Mouse (Mus musculus) liver, embryonic 11.5 days (tissue): ENCODE measurements around the gene Prr12. TPM values are rescaled to one million over a fixed set of nuclear protein-coding genes. Genes with fewer than 3 reads are reported as not detected.
A peak's percentile ranks its signal among the peaks of the same experiment; 100 is the strongest.

ENCODE experiments used
- ATAC-seq: fragments of 200-750 bp; cut with Nextera tagmentation; replicated peaks from 2 replicates; pipeline ENCODE4 v1.8.0; 2017; ENCODE audit warnings: moderate number of reproducible peaks, mild to moderate bottlenecking, moderate TSS enrichment, moderate library complexity; ENCODE audit not compliant: low FRiP score
- DNase-seq: peaks from one replicate; pipeline ENCODE4 v3.0.0-alpha.2; 2017; ENCODE audit warnings: low spot score
- H3K27ac ChIP-seq: fragments of 300-500 bp; sonication (generic); 2 replicates; pipeline ENCODE4 v1.5.1; 2014; ENCODE audit warnings: mild to moderate bottlenecking, low read depth, low read length, control low read depth
- H3K27me3 ChIP-seq: fragments of 300-500 bp; sonication (generic); replicated peaks from 2 replicates; pipeline ENCODE4 v1.6.1; 2014; ENCODE audit warnings: low read length, mixed read lengths; ENCODE audit not compliant: control insufficient read depth, insufficient read depth
- H3K36me3 ChIP-seq: fragments of 300-500 bp; sonication (generic); 2 replicates; pipeline ENCODE4 v1.6.1; 2014; ENCODE audit warnings: mild to moderate bottlenecking, low read length, moderate library complexity, mixed read lengths; ENCODE audit not compliant: control insufficient read depth, insufficient read depth
- H3K4me1 ChIP-seq: fragments of 300-500 bp; sonication (generic); replicated peaks from 2 replicates; pipeline ENCODE4 v1.6.1; 2014; ENCODE audit warnings: low read length, mixed read lengths; ENCODE audit not compliant: control insufficient read depth, insufficient read depth
- H3K4me2 ChIP-seq: fragments of 300-500 bp; sonication (generic); 2 replicates; pipeline ENCODE4 v1.6.1; 2014; ENCODE audit warnings: mild to moderate bottlenecking, control low read depth, moderate library complexity
- H3K4me3 ChIP-seq: fragments of 300-500 bp; sonication (generic); 2 replicates; pipeline ENCODE4 v1.5.1; 2014; ENCODE audit warnings: low read depth, low read length, control low read depth
- H3K9ac ChIP-seq: fragments of 300-500 bp; sonication (generic); 2 replicates; pipeline ENCODE4 v1.6.1; 2014; ENCODE audit warnings: low read depth, low read length, control low read depth
- H3K9me3 ChIP-seq: fragments of 300-500 bp; sonication (generic); 2 replicates; pipeline ENCODE4 v1.6.1; 2016; ENCODE audit warnings: low read length, inconsistent platforms, mixed read lengths; ENCODE audit not compliant: control insufficient read depth
- WGBS: fragments of 180-500 bp; shearing (Covaris S2); extraction: QIAGEN DNeasy Blood & Tissue Kit; methylation state at CpG from one replicate; pipeline ENCODE4 v1.1.7; 2014; 5-methylcytosine and 5-hydroxymethylcytosine counted together
- polyA plus RNA-seq: library from polyadenylated mRNA; unstranded; fragments of >200 nt; fragmentation: Nextera tagmentation; extraction: Ambion mirVana; gene quantifications from 2 replicates; pipeline ENCODE4 v1.2.1, GENCODE M21; 2014

The Prr12 gene
- polyA plus RNA-seq, 1 experiment from 2014 or later, result 8.7 TPM

DNA sequence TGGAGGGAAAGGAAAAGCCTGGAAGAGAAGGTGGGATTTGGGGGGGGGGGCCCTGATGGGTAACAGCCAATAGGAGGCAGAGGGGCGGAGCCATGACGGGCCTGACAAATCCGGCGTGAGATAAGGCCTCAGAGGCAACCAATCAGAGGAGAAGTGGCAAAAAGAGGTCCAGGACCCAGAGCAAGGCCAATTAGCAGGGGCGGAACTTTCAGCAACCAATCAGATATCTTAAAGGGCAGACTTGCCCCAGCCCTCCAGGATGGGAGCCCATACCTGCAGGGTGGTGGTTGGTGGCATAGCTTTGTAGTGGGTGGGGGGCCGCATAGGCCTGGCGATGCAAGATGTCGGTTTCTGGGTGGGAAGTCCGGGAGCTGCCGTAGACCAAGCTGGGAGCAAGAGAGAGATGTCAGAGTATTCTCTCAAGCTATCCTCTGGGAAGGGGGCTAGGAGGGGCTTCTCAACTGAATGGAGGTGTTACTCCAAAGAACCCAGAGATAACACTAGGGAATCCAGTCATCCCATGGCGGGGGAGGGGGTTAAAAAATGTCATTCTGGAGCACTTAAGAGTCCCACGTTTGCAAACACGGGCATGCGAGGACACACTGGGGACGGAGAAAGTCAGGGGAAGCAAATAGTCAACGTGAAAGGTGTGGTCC is 1.6 kb downstream of the Prr12 start:
- Histone ChIP-seq H3K36me3 (peaks cover 42% of the 10 kb centered on the region), H3K9me3 (no peaks in the 10 kb centered on the region), H3K27me3 (no peaks in the 10 kb centered on the region), H3K9ac (peak overlapping the region; percentile 91; the same call in 1 of the 2 replicates), H3K27ac (peak overlapping the region; percentile 99; the same call in 1 of the 2 replicates), H3K4me3 (peak overlapping the region; percentile 72), H3K4me2 (peak overlapping the region; percentile 100), H3K4me1 (peaks cover 15% of the 10 kb centered on the region)
- DNase-seq (peak; percentile 62), ATAC-seq (peak; percentile 21)
- WGBS, result 12% methylated on average over 16 of the region's 16 CpGs

DNA sequence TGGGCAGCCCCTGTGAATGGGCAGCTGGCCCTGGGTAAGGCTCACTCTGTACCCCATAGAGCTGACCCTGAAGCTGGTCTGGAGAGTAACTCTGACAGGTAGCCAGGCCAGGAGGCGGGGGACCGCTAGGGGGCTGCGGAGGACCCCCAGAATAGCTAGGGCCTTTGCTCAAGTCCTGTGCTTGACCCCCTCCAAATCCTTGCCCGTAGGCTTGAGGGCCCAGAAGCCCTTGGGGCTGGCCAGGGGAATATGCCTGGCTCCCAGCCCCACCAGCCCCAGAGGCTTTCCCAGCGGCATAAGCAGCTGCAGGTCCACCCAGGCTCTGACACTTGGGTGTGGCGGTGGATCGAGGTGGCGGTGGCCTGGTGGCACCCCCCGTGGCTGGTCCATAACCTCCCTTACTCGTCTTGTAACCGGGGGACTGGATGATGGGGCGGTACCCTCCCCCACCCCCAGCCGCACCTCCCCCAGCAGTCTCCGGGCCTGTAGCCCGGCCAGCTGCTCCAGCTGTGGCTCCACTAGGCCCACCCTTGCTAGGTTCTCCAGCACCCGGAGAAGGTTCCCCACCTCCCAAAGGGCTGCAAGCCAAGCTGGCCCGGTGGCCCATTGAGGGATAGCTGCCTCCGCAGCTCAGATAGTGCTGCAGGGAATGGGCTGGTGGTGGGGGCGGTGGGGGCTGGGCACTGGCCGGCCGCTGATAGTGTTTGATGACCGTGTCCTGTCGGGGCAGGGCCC is 3.6 kb downstream of the Prr12 start:
- Histone ChIP-seq H3K9ac (no peak overlapping the region), H3K9me3 (no peaks in the 10 kb centered on the region), H3K4me3 (no peak overlapping the region), H3K4me1 (peaks cover 15% of the 10 kb centered on the region), H3K36me3 (peaks cover 59% of the 10 kb centered on the region), H3K27me3 (no peaks in the 10 kb centered on the region), H3K27ac (no peak overlapping the region), H3K4me2 (no peak overlapping the region)
- no peak for DNase-seq
- WGBS, result 94% methylated on average over 23 of the region's 23 CpGs
- no peak for ATAC-seq

DNA sequence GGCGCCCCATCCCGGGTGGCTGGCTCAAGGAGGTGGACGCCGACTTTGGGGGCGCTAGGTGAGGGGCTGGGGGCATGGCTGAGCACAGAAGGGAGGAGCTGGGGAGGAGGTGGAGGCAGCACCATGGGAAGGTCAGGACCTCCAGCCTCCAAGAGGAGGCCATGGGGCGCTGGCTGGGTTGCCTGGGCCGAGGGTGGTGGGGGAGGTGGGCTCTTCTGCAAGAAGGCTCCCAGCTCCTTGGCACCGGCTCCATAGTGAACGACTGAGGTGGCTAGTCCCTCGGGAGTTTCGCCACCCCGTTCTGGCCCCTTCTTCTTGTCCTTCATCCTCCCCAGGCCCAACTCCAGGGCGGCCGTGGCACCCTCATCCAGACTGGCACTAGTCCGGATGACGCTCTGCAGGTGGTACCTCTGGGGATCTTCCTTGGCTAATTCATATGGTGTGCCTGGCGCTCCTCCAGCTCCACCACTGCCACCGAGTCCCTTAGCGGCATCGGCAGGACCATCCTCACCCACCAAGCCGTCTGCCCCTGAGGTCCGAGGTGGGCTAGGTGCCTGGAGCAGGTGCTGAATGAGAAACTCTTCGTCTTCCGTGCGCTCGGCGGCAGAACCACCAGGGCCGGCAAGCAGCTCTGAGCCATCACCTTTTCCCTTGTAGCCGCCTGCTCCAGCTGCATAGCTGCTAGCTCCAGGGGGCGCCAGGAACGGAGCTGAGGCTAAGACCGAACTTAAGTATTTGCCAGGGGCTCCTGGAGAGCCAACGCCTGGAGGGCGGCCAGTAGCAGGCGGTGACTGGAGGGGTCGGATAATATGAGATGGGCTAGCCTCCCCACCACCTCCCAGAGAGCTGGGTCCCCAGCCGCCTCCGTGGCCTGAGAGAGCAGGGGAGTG is 4.4 kb downstream of the Prr12 start:
- Histone ChIP-seq H3K27ac (no peak overlapping the region), H3K9ac (no peak overlapping the region), H3K36me3 (peaks cover 67% of the 10 kb centered on the region), H3K4me3 (no peak overlapping the region), H3K4me2 (no peak overlapping the region), H3K9me3 (no peaks in the 10 kb centered on the region), H3K27me3 (no peaks in the 10 kb centered on the region), H3K4me1 (peaks cover 12% of the 10 kb centered on the region)
- no peak for ATAC-seq
- no peak for DNase-seq
- WGBS, result 93% methylated on average over 38 of the region's 38 CpGs

DNA sequence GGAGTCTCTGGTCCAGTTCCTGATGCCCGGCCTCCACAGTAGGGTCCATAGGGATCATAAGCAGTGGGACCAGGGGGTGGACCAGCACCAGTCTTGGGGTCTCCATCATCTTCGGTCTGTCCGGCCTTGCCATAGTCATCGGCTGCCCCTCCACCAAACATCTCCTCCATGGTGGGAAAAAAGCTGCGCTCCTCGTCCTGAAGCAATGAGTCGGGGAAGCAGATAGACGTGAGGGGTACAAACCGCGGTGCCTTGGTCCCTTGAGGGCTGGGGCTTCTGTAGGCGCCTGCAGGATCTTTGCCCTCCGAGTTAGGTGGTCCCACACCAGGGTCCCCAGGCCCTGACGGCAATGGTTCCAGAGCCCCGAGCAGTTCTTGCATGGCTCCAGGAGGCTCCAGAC is 5.2 kb downstream of the Prr12 start:
- Histone ChIP-seq H3K27ac (no peak overlapping the region), H3K4me2 (no peak overlapping the region), H3K9ac (no peak overlapping the region), H3K36me3 (peaks cover 74% of the 10 kb centered on the region), H3K4me3 (no peak overlapping the region), H3K27me3 (no peaks in the 10 kb centered on the region), H3K4me1 (peaks cover 12% of the 10 kb centered on the region), H3K9me3 (no peaks in the 10 kb centered on the region)
- ATAC-seq (no peak), DNase-seq (no peak)
- 95% methylated on average over 14 of the region's 14 CpGs for WGBS

DNA sequence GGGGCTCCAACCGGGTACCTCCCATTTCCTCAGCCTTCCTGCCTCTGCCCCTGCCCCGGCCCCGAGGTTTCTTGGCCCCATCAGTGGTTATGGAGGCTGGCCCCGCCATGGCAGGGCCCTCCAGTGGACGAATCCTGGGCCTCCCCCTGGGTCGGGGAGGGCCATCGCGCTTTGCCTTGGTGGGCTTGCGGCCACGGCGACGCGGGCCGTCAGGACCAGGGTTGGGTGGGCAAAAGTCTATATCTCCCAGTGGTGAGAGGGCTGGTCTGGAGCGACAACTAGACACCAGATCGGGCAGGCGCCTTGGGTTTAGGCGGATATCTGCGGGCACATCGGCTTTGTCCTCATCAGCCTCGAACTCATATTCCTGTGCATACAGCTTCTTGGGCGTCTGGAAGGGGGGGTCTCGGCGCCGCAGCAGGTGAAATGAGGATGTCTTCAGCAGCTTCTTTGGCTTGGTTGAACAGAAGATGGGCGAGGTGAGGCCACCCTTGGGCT is 5.8 kb downstream of the Prr12 start:
- no peak for DNase-seq
- Histone ChIP-seq H3K27ac (no peak overlapping the region), H3K4me2 (no peak overlapping the region), H3K36me3 (peaks cover 77% of the 10 kb centered on the region), H3K4me3 (no peak overlapping the region), H3K9me3 (no peaks in the 10 kb centered on the region), H3K27me3 (no peaks in the 10 kb centered on the region), H3K9ac (no peak overlapping the region), H3K4me1 (peaks cover 9% of the 10 kb centered on the region)
- no peak for ATAC-seq
- 93% methylated on average over 26 of the region's 26 CpGs for WGBS

DNA sequence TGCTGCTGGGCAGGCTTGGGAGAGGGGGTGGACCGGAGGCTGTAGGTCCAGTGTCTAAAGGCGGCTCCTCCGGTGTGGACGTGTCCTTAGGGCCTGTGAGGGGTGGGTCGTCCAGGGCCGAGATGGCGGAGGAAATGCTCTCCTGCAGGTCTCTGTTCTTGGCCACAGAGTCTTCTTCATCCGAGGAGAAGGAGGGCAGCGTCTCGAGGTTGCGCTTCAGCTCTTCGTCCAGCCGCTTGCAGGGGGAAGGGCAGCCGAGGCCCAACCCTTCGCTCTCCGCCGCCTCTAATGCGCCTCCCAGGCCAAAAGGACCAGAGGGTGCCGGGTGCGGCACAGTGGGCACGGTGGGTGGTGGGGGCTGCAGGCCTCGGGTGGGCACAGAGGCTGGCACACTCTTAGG is 6.9 kb downstream of the Prr12 start:
- H3K9ac ChIP-seq, result no peak overlapping the region
- no peak overlapping the region for H3K4me3 ChIP-seq
- DNase-seq (no peak), ATAC-seq (no peak)
- WGBS, result 93% methylated on average over 22 of the region's 22 CpGs
- no peak overlapping the region for H3K4me2 ChIP-seq
- no peaks in the 10 kb centered on the region for H3K27me3 ChIP-seq
- H3K27ac ChIP-seq, result no peak overlapping the region
- H3K36me3 ChIP-seq, result peaks cover 82% of the 10 kb centered on the region
- H3K9me3 ChIP-seq, result no peaks in the 10 kb centered on the region
- no peaks in the 10 kb centered on the region for H3K4me1 ChIP-seq

DNA sequence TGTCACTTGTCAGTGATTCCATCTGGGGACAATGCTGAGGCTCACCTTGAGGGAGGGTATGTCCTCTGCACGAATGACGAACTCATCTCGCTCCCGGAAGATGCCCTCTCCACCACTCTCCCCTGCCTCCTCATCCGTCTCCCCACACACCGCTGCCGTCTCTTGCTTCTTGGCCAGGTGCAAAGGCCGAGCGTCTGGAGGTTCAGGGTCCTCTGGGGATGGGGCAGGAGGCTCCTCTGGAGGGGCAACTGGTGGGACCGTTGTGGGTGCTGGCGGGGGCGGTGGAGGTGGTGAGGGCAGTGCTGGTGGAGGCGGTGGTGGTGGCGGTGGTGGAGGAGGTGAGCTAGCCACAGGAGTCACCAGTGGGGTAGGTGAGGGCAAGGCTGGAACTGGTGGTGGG is 9.4 kb downstream of the Prr12 start:
- Histone ChIP-seq H3K36me3 (peaks cover 81% of the 10 kb centered on the region), H3K4me2 (no peak overlapping the region), H3K27me3 (no peaks in the 10 kb centered on the region), H3K9ac (no peak overlapping the region), H3K9me3 (no peaks in the 10 kb centered on the region), H3K4me3 (no peak overlapping the region), H3K27ac (no peak overlapping the region), H3K4me1 (no peaks in the 10 kb centered on the region)
- no peak for DNase-seq
- 95% methylated on average over 14 of the region's 14 CpGs for WGBS
- no peak for ATAC-seq

DNA sequence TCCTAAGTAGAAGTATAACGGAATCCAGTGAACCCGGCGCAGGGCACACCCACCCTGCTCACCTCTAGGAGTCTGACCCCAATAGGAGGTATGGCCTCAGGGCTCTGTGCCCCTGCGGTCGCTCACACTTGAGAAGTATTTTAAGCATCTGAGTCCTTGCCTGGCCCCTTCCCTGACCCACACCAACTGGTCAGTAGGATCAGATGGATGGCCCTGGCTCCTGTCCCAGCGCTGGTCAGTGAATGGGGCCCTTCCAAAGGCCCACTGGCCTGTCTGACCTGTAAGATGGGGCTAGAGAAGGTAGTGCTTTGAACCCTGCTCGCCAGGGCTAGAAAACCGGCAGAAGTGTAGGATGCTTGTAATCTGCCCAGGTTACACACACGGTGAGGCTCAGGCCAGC is 11.8 kb downstream of the Prr12 start:
- no peak overlapping the region for H3K4me3 ChIP-seq

More for the DNA sequence above, 11.8 kb downstream of the Prr12 start:
- Histone ChIP-seq H3K4me2 (no peak overlapping the region), H3K36me3 (peaks cover 77% of the 10 kb centered on the region), H3K4me1 (no peaks in the 10 kb centered on the region), H3K27me3 (no peaks in the 10 kb centered on the region), H3K9me3 (no peaks in the 10 kb centered on the region), H3K9ac (no peak overlapping the region), H3K27ac (no peak overlapping the region)
- WGBS, result 91% methylated on average over 9 of the region's 9 CpGs
- DNase-seq (no peak), ATAC-seq (no peak)
